Mouse (Mus musculus): ENCODE results near the gene Hace1. TPM values are rescaled to one million over a fixed set of nuclear protein-coding genes. Genes with fewer than 3 reads are reported as not detected.
"Not testable (repeated sequence)": the region's sequence is repeated elsewhere in the genome, so short reads cannot be mapped to it uniquely, and the experiment has no call there.

Hace1 gene
- 2.9 TPM for polyA plus RNA-seq (2012; fragmentation: generic; extraction: Trizol)
- long read RNA-seq, experiment 1, transcript Hace1-201 (24 exons, 3,785 nt) = major isoform, 5 of 8 reads
- long read RNA-seq, experiment 1, partial matches to known transcripts = 2 of 8 reads
- long read RNA-seq, experiment 1, other reads (novel, unspliced or antisense) = 0 of 8 reads
- long read RNA-seq, experiment 2, transcript Hace1-201 (24 exons, 3,785 nt) = major isoform, 77 of 125 reads
- long read RNA-seq, experiment 2, partial matches to known transcripts = 2 of 125 reads
- long read RNA-seq, experiment 2, other reads (novel, unspliced or antisense) = 46 of 125 reads

DNA sequence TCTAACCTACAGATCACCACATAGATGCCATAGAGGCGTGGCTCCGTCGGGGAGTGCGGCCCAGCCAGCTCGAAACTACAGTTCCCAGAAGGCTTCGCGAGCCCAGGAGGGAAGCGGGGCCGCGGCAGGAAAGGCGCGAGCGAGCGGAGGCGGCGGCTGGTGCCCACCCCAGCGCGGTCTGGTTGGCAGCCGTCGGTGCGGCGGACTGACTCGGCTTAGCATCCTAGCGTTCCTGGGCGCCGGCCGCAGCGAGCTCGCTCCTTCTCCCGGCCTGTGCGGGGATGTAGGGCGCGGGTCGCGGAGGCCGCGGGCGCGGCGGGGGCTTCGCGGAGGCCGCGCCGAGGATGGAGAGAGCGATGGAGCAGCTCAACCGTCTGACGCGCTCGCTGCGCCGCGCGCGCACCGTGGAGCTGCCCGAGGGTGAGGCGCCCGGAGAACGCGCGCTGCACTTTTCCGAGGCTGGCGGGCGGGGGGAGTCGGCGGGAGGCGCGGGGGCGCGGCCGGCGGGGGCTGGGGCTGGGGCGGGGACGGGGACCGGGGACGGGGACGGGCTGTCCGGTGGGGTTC is at the start of gene Hace1:
Hace1 (plus strand) TSS at position 99 of the 567 bp plus-strand sequence.
- no peaks in the 10 kb centered on the region for H3K27me3 ChIP-seq (ENCODE audit: control insufficient read depth, insufficient read depth, insufficient read length)
- peaks cover 19% of the 10 kb centered on the region for H3K79me3 ChIP-seq (ENCODE audit: low read depth)
- peak within 1 kb of the TSS; percentile 72 for H3K4me3 ChIP-seq (ENCODE audit: insufficient read depth, poor library complexity, severe bottlenecking)
- no peaks in the 10 kb centered on the region for H3K36me3 ChIP-seq (ENCODE audit: control insufficient read depth, insufficient read depth)
- TF ChIP-seq CTCF (IDR thresholded peaks at IDR 0.05; ENCODE audit: control insufficient read depth, insufficient read depth, insufficient read length) (no peak), FOSL1 (IDR thresholded peaks at IDR 0.05; ENCODE audit: insufficient read depth, low read length, poor library complexity, severe bottlenecking) (no peak), USF1 (IDR thresholded peaks at IDR 0.05; ENCODE audit: low read depth) (no peak), MYOD1 (IDR thresholded peaks at IDR 0.05; ENCODE audit: control insufficient read depth, insufficient read length, low read depth) (no peak), MAX (IDR thresholded peaks at IDR 0.05) (no peak), MYOG (IDR thresholded peaks at IDR 0.05; ENCODE audit: control insufficient read depth, extremely low read depth, insufficient read length) (no peak), CEBPB (IDR thresholded peaks at IDR 0.05; ENCODE audit: low read depth) (no peak)
- H3K79me2 ChIP-seq (ENCODE audit: control insufficient read depth, insufficient read depth) = peaks cover 37% of the 10 kb centered on the region
- peak within 1 kb of the TSS; percentile 95 for H3ac ChIP-seq (ENCODE audit: control insufficient read depth, insufficient read length, low read depth)

DNA sequence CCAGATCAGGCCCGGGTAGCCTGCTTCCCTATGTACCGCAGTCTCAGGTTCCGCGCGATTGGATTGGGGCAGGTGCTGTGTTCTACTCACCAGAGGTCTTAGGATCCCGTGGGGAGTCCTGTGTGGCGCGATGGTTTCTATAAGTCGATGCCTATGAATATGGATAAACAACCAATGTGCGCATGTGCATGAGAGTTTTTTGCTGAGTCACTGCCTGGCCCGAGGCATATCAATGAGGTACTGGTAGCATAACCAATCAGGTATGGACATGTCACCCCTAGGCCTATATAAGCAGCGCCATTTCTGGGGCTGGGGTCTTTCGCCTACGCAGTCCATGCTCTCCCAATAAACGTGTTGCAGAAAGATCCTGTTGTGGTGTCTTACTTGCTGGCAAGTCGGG is 40.3 kb upstream of the Hace1 start:
- not testable (repeated sequence) for H3K4me3 ChIP-seq (ENCODE audit: insufficient read depth, poor library complexity, severe bottlenecking); H3K36me3 ChIP-seq (ENCODE audit: control insufficient read depth, insufficient read depth); H3ac ChIP-seq (ENCODE audit: control insufficient read depth, insufficient read length, low read depth); H3K27me3 ChIP-seq (ENCODE audit: control insufficient read depth, insufficient read depth, insufficient read length); H3K79me3 ChIP-seq (ENCODE audit: low read depth); H3K79me2 ChIP-seq (ENCODE audit: control insufficient read depth, insufficient read depth)

DNA sequence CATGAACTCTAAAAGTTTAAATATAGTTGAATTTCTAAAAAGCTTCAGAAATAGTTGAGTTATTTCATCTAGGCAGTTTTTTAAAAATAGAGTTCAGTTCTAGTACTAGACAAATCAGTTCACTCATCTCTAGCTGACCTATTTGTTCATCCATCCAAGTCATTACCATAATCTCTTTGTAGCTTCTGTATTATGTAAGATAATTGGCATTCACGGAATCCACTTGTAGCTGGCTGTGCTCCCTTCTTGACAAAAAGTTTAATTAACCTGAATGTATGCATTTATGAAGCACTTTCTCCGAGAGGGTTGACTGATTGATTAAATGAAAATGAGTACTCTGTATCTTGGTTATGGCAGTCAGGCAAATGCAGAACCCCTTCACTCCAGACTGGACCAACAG is 34.9 kb upstream of the Hace1 start:
- Histone ChIP-seq H3K79me2 (ENCODE audit: control insufficient read depth, insufficient read depth) (no peaks in the 10 kb centered on the region), H3K27me3 (ENCODE audit: control insufficient read depth, insufficient read depth, insufficient read length) (no peaks in the 10 kb centered on the region), H3K4me3 (ENCODE audit: insufficient read depth, poor library complexity, severe bottlenecking) (no peak overlapping the region), H3K79me3 (ENCODE audit: low read depth) (no peaks in the 10 kb centered on the region), H3ac (ENCODE audit: control insufficient read depth, insufficient read length, low read depth) (no peak overlapping the region), H3K36me3 (ENCODE audit: control insufficient read depth, insufficient read depth) (no peaks in the 10 kb centered on the region)
- TF ChIP-seq CEBPB (IDR thresholded peaks at IDR 0.05; ENCODE audit: low read depth) = no peak
- TF ChIP-seq USF1 (IDR thresholded peaks at IDR 0.05; ENCODE audit: low read depth) = no peak
- TF ChIP-seq CTCF (IDR thresholded peaks at IDR 0.05; ENCODE audit: control insufficient read depth, insufficient read depth, insufficient read length) = no peak
- TF ChIP-seq FOSL1 (IDR thresholded peaks at IDR 0.05; ENCODE audit: insufficient read depth, low read length, poor library complexity, severe bottlenecking) = no peak
- TF ChIP-seq MYOD1 (IDR thresholded peaks at IDR 0.05; ENCODE audit: control insufficient read depth, insufficient read length, low read depth) = no peak
- TF ChIP-seq MAX (IDR thresholded peaks at IDR 0.05) = no peak
- no peak for TF ChIP-seq MYOG (IDR thresholded peaks at IDR 0.05; ENCODE audit: control insufficient read depth, extremely low read depth, insufficient read length)

DNA sequence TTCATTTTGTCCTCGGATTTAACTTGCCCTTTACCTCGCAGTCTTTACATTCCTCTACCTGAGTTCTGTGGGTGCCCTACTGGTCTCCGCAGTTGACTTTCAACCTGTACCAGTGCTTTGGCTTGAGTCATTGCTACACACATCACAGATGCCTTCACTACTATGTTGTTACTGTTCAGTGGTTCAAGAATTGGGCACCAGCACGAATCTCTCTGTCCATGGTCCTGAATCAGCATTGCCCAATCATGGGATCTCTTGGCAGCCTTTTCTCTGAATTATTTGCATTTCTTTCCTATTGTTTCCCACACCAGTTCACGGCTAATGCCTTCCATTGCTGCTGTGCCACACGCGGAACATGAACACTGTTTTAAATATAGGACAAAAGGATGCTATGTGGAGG is 30.8 kb upstream of the Hace1 start:
- Histone ChIP-seq H3ac (ENCODE audit: control insufficient read depth, insufficient read length, low read depth) (no peak overlapping the region), H3K79me2 (ENCODE audit: control insufficient read depth, insufficient read depth) (no peaks in the 10 kb centered on the region), H3K79me3 (ENCODE audit: low read depth) (no peaks in the 10 kb centered on the region), H3K4me3 (ENCODE audit: insufficient read depth, poor library complexity, severe bottlenecking) (no peak overlapping the region), H3K27me3 (ENCODE audit: control insufficient read depth, insufficient read depth, insufficient read length) (no peaks in the 10 kb centered on the region), H3K36me3 (ENCODE audit: control insufficient read depth, insufficient read depth) (no peaks in the 10 kb centered on the region)
- TF ChIP-seq USF1 (IDR thresholded peaks at IDR 0.05; ENCODE audit: low read depth) = no peak
- TF ChIP-seq CEBPB (IDR thresholded peaks at IDR 0.05; ENCODE audit: low read depth) = peak; percentile 93

DNA sequence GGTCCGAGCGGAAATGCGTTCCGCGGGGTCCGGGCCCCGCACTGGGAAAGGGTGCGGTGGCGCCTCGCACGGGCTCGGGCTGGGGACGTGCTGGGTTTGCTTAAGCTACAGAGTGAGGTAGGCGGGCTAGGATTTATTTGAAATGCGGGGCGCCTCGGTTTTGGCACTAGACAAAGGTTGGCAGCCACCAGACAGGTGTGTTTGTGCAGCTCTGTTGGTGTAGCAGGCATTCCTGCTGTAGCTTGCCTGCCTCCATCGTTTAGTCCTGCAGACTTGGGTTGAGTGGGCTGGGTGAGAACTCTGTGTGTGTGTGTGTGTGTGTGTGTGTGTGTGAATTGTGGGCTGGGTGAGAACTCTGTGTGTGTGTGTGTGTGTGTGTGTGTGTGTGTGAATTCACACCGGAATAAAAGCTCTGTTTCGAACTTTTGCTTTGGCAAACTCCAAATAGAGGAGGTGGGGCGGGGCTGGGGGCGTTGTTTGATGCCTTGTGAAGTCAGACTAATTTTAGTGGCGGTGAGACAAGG is 731 bp downstream of the Hace1 start:
- H3K36me3 ChIP-seq (ENCODE audit: control insufficient read depth, insufficient read depth) = no peaks in the 10 kb centered on the region
- TF ChIP-seq MYOG (IDR thresholded peaks at IDR 0.05; ENCODE audit: control insufficient read depth, extremely low read depth, insufficient read length) = no peak
- no peak for TF ChIP-seq CTCF (IDR thresholded peaks at IDR 0.05; ENCODE audit: control insufficient read depth, insufficient read depth, insufficient read length)
- TF ChIP-seq MYOD1 (IDR thresholded peaks at IDR 0.05; ENCODE audit: control insufficient read depth, insufficient read length, low read depth) = no peak
- TF ChIP-seq CEBPB (IDR thresholded peaks at IDR 0.05; ENCODE audit: low read depth) = no peak
- no peak for TF ChIP-seq USF1 (IDR thresholded peaks at IDR 0.05; ENCODE audit: low read depth)
- TF ChIP-seq FOSL1 (IDR thresholded peaks at IDR 0.05; ENCODE audit: insufficient read depth, low read length, poor library complexity, severe bottlenecking) = no peak
- no peak for TF ChIP-seq MAX (IDR thresholded peaks at IDR 0.05)
- H3K27me3 ChIP-seq (ENCODE audit: control insufficient read depth, insufficient read depth, insufficient read length) = no peaks in the 10 kb centered on the region
- peak overlapping the region; percentile 69 for H3ac ChIP-seq (ENCODE audit: control insufficient read depth, insufficient read length, low read depth)
- H3K79me3 ChIP-seq (ENCODE audit: low read depth) = peaks cover 19% of the 10 kb centered on the region
- peak overlapping the region; percentile 72 for H3K4me3 ChIP-seq (ENCODE audit: insufficient read depth, poor library complexity, severe bottlenecking)
- H3K79me2 ChIP-seq (ENCODE audit: control insufficient read depth, insufficient read depth) = peaks cover 41% of the 10 kb centered on the region

DNA sequence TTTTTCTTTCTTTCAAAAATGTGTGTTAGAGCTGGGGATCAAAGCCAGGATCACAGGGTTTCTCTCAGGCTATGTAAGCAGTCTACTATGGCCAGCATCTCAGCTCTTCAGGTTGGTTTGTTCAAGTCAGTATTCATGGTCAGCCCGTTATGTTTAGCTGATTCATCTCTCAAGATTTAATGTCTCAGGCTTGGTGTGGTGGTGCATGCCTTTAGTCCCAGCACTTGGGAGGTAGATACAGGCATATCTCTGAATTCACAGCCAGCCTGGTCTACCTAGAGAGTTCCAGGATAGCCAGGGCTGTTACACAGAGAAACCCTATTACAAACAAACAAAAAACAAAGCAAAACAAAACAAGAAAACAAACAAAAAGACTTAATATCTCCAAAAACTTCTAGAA is 5.7 kb downstream of the Hace1 start:
- Histone ChIP-seq H3K36me3 (ENCODE audit: control insufficient read depth, insufficient read depth) (no peaks in the 10 kb centered on the region), H3K79me2 (ENCODE audit: control insufficient read depth, insufficient read depth) (peaks cover 51% of the 10 kb centered on the region), H3K27me3 (ENCODE audit: control insufficient read depth, insufficient read depth, insufficient read length) (no peaks in the 10 kb centered on the region), H3ac (ENCODE audit: control insufficient read depth, insufficient read length, low read depth) (no peak overlapping the region), H3K79me3 (ENCODE audit: low read depth) (peaks cover 21% of the 10 kb centered on the region), H3K4me3 (ENCODE audit: insufficient read depth, poor library complexity, severe bottlenecking) (no peak overlapping the region)
- TF ChIP-seq FOSL1 (IDR thresholded peaks at IDR 0.05; ENCODE audit: insufficient read depth, low read length, poor library complexity, severe bottlenecking) = no peak
- no peak for TF ChIP-seq USF1 (IDR thresholded peaks at IDR 0.05; ENCODE audit: low read depth)
- no peak for TF ChIP-seq MYOD1 (IDR thresholded peaks at IDR 0.05; ENCODE audit: control insufficient read depth, insufficient read length, low read depth)
- TF ChIP-seq MAX (IDR thresholded peaks at IDR 0.05) = no peak
- TF ChIP-seq CTCF (IDR thresholded peaks at IDR 0.05; ENCODE audit: control insufficient read depth, insufficient read depth, insufficient read length) = no peak
- TF ChIP-seq MYOG (IDR thresholded peaks at IDR 0.05; ENCODE audit: control insufficient read depth, extremely low read depth, insufficient read length) = no peak
- no peak for TF ChIP-seq CEBPB (IDR thresholded peaks at IDR 0.05; ENCODE audit: low read depth)
